Mouse (Mus musculus): ENCODE data around the gene Vti1b. TPM values are rescaled to one million over a fixed set of nuclear protein-coding genes. Genes with fewer than 3 reads are reported as not detected.

Vti1b gene
- 146 TPM for polyA plus RNA-seq (2017; shearing (Covaris generic))

GRCm38 (mm10) chr12:79172019-79172941 is at the start of gene Vti1b:
Gene Vti1b, minus strand, starts transcription at chr12:79172667.

GRCm38 (mm10) chr12:79208703-79209464 is 36.4 kb upstream of the Vti1b start, which contains the start of gene Rdh12:
Gene Rdh12, plus strand, starts transcription at chr12:79208914.

GRCm38 (mm10) chr12:79192193-79192592 is 19.7 kb upstream of the Vti1b start, which contains the start of gene Rdh11:
Gene Rdh11, minus strand, starts transcription at chr12:79192293.

GRCm38 (mm10) chr12:79130299-79131177 is 41.9 kb downstream of the Vti1b start, which contains the start of gene Arg2:
Gene Arg2, plus strand, starts transcription at chr12:79130777.

Other genes starting within 250 kb of the Vti1b start
- gene Tmem229b, start 165.0 kb downstream of the Vti1b start, polyA plus RNA-seq (2017; shearing (Covaris generic)): 83.9 TPM
- gene Plekhh1, start 143.5 kb downstream of the Vti1b start, polyA plus RNA-seq (2017; shearing (Covaris generic)): 0.09 TPM
- gene Pigh, start 83.0 kb downstream of the Vti1b start, polyA plus RNA-seq (2017; shearing (Covaris generic)): 28.4 TPM
- gene Arg2, start 41.9 kb downstream of the Vti1b start, polyA plus RNA-seq (2017; shearing (Covaris generic)): not detected
- gene Rdh11, start 19.6 kb upstream of the Vti1b start, polyA plus RNA-seq (2017; shearing (Covaris generic)): 28.5 TPM
- 16.9 TPM for gene Rdh12, start 36.2 kb upstream of the Vti1b start, polyA plus RNA-seq (2017; shearing (Covaris generic))
- gene Zfyve26, start 123.6 kb upstream of the Vti1b start, polyA plus RNA-seq (2017; shearing (Covaris generic)): 26.7 TPM
- gene Rad51b, start 124.6 kb upstream of the Vti1b start, polyA plus RNA-seq (2017; shearing (Covaris generic)): 4.8 TPM

Measured in inflammation-experienced regulatory T-cells, adult 16 weeks (primary cell).